Mouse (Mus musculus) gastrocnemius, postnatal 4 days (tissue): Measurements from ENCODE around the gene Bdnf. TPM values are rescaled to one million over a fixed set of nuclear protein-coding genes. Genes with fewer than 3 reads are reported as not detected.

Experiments used
- DNase-seq, 2 experiments: peaks; one replicate each; pipeline ENCODE4 v3.0.0; 2021 to 2022; ENCODE audit warnings: low spot score in 2 of 2, mixed read lengths in 2 of 2
- total RNA-seq, 2 experiments: library from RNA; stranded (reverse); gene quantifications; 2 replicates each; pipeline ENCODE4 v1.2.3; 2021

The Bdnf gene
- total RNA-seq, 2 experiments from 2014 or later, result 0.64 to 0.93 TPM

DNA sequence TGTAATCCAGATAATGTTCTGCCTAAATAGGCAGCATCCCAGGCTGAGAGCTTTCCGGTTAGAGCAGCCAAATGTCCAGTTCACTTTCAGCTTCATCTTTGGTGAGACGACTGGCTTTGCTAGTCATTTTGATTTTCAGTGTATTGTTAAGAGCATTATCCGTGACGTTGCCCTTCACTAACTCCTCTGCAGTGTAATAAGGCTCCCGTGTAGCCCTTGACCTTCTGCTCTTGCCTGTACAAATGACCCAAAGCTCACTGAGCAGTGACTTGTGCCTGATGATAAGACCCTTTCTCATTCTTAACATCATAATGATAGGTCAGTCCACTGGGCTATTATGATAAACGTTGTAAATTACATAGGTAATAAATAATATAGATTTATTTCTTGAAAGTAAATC is 101.9 kb downstream of the Bdnf start:
- DNase-seq, result no peak

Other genes starting within 250 kb of the Bdnf start
- gene Lin7c, start 216.2 kb downstream of the Bdnf start, total RNA-seq, result 10 to 100 TPM; 38.6 to 47.3 TPM
- gene Lgr4, start 242.9 kb downstream of the Bdnf start, total RNA-seq, result 10 to 100 TPM; 33.2 to 36.3 TPM